20 mouse cellular contexts compared by ENCODE assay signal in the genomic region with DNA sequence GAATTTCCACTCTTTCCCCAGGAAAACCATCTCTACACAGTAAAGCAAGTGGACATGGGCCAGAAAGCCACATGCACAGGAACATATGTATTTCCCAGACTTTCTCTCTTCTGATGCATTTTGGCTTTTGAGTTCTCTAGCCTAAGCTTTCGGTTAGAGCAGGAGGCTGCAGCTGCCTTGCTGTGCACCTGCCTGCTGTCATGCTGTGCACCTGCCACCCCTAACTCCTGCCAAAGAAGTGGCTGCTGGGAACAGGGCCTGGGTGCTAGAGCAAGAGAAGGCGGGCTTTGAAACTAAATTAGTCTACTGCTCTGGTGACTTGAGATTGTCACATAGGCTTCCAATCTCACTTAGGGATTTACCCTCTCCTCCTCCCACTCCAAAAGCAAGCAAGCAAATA. TPM values are rescaled to one million over a fixed set of nuclear protein-coding genes. Genes with fewer than 3 reads are reported as not detected.
"Had no signal": no experiment of that assay in that cellular context is flagged by ENCODE, and none has a peak within 500 bp of the region (broad histone marks: within the 10 kb centered on the region; RNA-seq: fewer than 3 reads in every experiment).

No protein-coding gene starts in this region.

- H3K9me3 ChIP-seq: midbrain, embryonic 15.5 days; neural tube, embryonic 15.5 days had no signal

- ATAC-seq: inflammation-experienced regulatory T-cells, adult 6 months; intestine, embryonic 16.5 days; midbrain, embryonic 15.5 days had no signal

- H3K4me2 ChIP-seq: liver, embryonic 13.5 days; midbrain, embryonic 12.5 days; midbrain, embryonic 15.5 days; neural tube, embryonic 12.5 days; neural tube, embryonic 15.5 days had no signal

- H3K36me3 ChIP-seq: liver, embryonic 13.5 days; midbrain, embryonic 12.5 days; midbrain, embryonic 15.5 days; neural tube, embryonic 12.5 days; neural tube, embryonic 15.5 days had no signal

- H3K27ac ChIP-seq: left cerebral cortex, adult 2 months; liver, embryonic 13.5 days; midbrain, embryonic 12.5 days; midbrain, embryonic 15.5 days; neural tube, embryonic 12.5 days; neural tube, embryonic 15.5 days had no signal

- H3K9ac ChIP-seq: liver, embryonic 13.5 days; midbrain, embryonic 12.5 days; midbrain, embryonic 15.5 days; neural tube, embryonic 12.5 days; neural tube, embryonic 15.5 days had no signal

- DNase-seq: kidney, adult 18-20 months; kidney, adult 9 months; kidney, postnatal 14 days; kidney, postnatal 4 days; layer of hippocampus, postnatal 36 days; liver, embryonic 13.5 days; right cerebral cortex, adult 18-20 months; right cerebral cortex, postnatal 14 days; thymus, adult 18-20 months; thymus, postnatal 36 days had no signal

- H3K4me3 ChIP-seq: left cerebral cortex, adult 2 months; liver, embryonic 13.5 days; midbrain, embryonic 12.5 days; midbrain, embryonic 15.5 days; neural tube, embryonic 12.5 days; neural tube, embryonic 15.5 days had no signal

- H3K4me1 ChIP-seq: liver, embryonic 13.5 days; midbrain, embryonic 12.5 days; midbrain, embryonic 15.5 days; neural tube, embryonic 12.5 days; neural tube, embryonic 15.5 days had no signal

- H3K27me3 ChIP-seq: liver, embryonic 13.5 days; midbrain, embryonic 12.5 days; neural tube, embryonic 15.5 days had no signal

RNA-seq across cellular contexts. Expression of gene Tmem132d, which starts 8.7 kb away (rescaled TPM):
- total RNA-seq: liver, adult 2 months had no signal
- polyA plus RNA-seq: inflammation-experienced regulatory T-cells, adult 6 months; intestine, embryonic 16.5 days; liver, adult 2 months; liver, embryonic 16.5 days; spleen, adult 2 months had no signal
